Mouse (Mus musculus) liver, embryonic 15.5 days (tissue): ENCODE results near the gene Sbf1. TPM values are rescaled to one million over a fixed set of nuclear protein-coding genes. Genes with fewer than 3 reads are reported as not detected.

Experiments used
- ATAC-seq: fragments of 200-750 bp; cut with Nextera tagmentation; 2 replicates; pipeline ENCODE4 v1.8.0; 2017; ENCODE audit warnings: moderate number of reproducible peaks, mild to moderate bottlenecking, moderate library complexity; ENCODE audit not compliant: insufficient read depth
- H3K27ac ChIP-seq: fragments of 300-500 bp; sonication (generic); replicated peaks from 2 replicates; pipeline ENCODE4 v1.5.1; 2015; ENCODE audit warnings: mild to moderate bottlenecking, inconsistent platforms
- H3K27me3 ChIP-seq: fragments of 300-500 bp; sonication (generic); 2 replicates; pipeline ENCODE4 v1.6.1; 2015; ENCODE audit warnings: mild to moderate bottlenecking, inconsistent platforms
- H3K36me3 ChIP-seq: fragments of 300-500 bp; sonication (generic); replicated peaks from 2 replicates; pipeline ENCODE4 v1.6.1; 2015; ENCODE audit warnings: moderate library complexity, mild to moderate bottlenecking, inconsistent platforms
- H3K4me1 ChIP-seq: fragments of 300-500 bp; sonication (generic); replicated peaks from 2 replicates; pipeline ENCODE4 v1.6.1; 2015; ENCODE audit warnings: inconsistent platforms
- H3K4me2 ChIP-seq: fragments of 300-500 bp; sonication (generic); 2 replicates; pipeline ENCODE4 v1.6.1; 2015; ENCODE audit warnings: moderate library complexity, mild to moderate bottlenecking, inconsistent platforms
- H3K4me3 ChIP-seq: fragments of 300-500 bp; sonication (generic); replicated peaks from 2 replicates; pipeline ENCODE4 v1.5.1; 2015; ENCODE audit warnings: mild to moderate bottlenecking, inconsistent platforms
- H3K9ac ChIP-seq: fragments of 300-500 bp; sonication (generic); 2 replicates; pipeline ENCODE4 v1.6.1; 2015; ENCODE audit warnings: moderate library complexity, mild to moderate bottlenecking, inconsistent platforms
- H3K9me3 ChIP-seq: fragments of 300-500 bp; sonication (generic); replicated peaks from 2 replicates; pipeline ENCODE4 v1.6.1; 2016; ENCODE audit warnings: inconsistent platforms
- WGBS: fragments of 180-500 bp; shearing (Covaris S2); methylation state at CpG from one replicate; pipeline ENCODE4 v1.1.7; 2015; ENCODE audit warnings: mixed read lengths; ENCODE audit not compliant: insufficient replicate concordance; 5-methylcytosine and 5-hydroxymethylcytosine counted together
- polyA plus RNA-seq: library from polyadenylated mRNA; unstranded; fragments of >200 nt; fragmentation: Nextera tagmentation; extraction: Ambion mirVana; gene quantifications from 2 replicates; pipeline ENCODE4 v1.2.1, GENCODE M21; 2015

Sbf1 gene
- polyA plus RNA-seq, 1 experiment from 2014 or later: 21.4 TPM

DNA sequence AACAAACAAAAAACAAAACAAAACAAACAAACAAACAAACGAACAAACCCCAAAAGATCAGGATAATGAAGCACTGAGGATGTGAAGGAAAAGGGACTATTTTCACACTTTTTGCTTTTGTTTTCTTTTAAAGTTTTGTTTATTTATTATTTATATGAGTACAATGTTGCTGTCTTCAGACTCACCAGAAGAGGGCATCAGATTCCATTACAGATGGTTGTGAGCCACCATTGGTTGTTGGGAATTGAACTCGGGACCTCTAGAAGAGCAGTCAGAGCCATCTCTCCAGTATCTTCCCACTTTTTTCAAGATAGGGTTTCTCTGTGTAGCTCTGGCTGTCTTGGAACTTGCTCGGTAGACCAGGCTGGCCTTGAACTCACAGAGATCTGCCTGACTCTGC lies 28.2 kb upstream of the Sbf1 start:
- no peak overlapping the region for H3K4me3 ChIP-seq
- no peak overlapping the region for H3K4me2 ChIP-seq
- no peaks in the 10 kb centered on the region for H3K36me3 ChIP-seq
- 59% methylated on average over 3 of the region's 3 CpGs for WGBS
- no peak overlapping the region for H3K27ac ChIP-seq
- H3K27me3 ChIP-seq: no peaks in the 10 kb centered on the region
- no peaks in the 10 kb centered on the region for H3K9me3 ChIP-seq
- no peak overlapping the region for H3K9ac ChIP-seq
- H3K4me1 ChIP-seq: no peaks in the 10 kb centered on the region
- ATAC-seq: no peak

DNA sequence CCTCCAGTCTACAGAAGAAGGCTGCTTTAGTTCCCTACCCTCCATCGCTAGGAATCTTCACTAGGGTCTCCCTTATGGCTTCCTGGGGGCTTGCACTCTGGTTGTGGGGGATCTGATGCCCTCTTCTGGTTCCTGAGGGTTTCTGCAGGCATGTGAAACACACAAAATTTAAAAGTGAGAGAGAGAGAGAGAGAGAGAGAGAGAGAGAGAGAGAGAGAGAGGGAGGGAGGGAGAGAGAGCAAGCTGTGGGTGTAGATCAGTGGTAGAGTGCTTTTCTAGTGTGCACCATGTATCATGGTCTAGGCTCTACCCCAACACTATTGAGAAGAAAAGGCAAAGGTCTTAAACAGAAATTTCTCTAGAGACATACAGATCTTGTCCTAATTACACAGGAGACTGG lies 26.6 kb upstream of the Sbf1 start:
- Histone ChIP-seq H3K9ac (no peak overlapping the region), H3K4me2 (no peak overlapping the region), H3K4me1 (no peaks in the 10 kb centered on the region), H3K27ac (no peak overlapping the region), H3K9me3 (no peaks in the 10 kb centered on the region), H3K4me3 (no peak overlapping the region), H3K36me3 (no peaks in the 10 kb centered on the region), H3K27me3 (no peaks in the 10 kb centered on the region)
- 53% methylated on average over 1 of the region's 1 CpGs for WGBS
- no peak for ATAC-seq

DNA sequence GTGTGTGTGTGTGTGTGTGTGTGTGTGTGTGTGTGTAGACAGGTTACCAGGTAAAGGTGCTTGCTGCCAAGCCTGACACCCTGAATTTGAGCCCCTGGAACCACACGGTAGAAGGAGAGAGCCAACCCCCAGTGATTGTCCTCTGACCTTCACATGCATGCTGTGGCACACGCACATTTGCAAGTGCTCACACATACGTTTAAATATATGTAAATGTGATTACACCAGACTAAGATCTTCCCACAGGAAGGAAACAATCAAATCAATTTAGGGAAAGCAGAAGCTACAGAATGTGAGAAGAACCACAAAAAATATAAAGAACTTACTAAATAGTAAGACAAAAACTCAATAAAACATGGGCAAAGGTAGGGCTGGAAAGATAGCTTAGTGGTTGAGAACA lies 25.0 kb upstream of the Sbf1 start:
- no peak for ATAC-seq
- Histone ChIP-seq H3K9ac (no peak overlapping the region), H3K4me3 (no peak overlapping the region), H3K27ac (no peak overlapping the region), H3K4me1 (no peaks in the 10 kb centered on the region), H3K9me3 (no peaks in the 10 kb centered on the region), H3K27me3 (no peaks in the 10 kb centered on the region), H3K36me3 (no peaks in the 10 kb centered on the region), H3K4me2 (no peak overlapping the region)
- WGBS: 30% methylated on average over 3 of the region's 3 CpGs

DNA sequence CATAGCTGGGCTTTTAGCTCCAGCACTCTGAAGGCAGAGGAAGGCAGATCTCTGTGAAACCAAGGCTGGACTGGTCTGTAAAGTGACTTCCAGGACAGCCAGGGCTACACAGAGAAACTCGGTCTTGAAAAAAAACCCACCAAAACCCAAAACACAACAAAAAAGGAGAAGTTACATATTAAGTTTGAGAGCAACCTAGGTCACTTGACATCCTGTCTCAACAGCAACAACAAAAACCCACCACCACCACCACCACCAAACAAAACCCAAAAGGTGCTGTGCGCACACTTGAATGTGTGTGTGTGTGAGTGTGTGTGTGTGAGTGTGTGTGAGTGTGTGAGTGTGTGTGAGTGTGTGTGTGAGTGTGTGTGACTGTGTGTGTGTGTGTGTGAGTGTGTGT lies 24.6 kb upstream of the Sbf1 start:
- no peaks in the 10 kb centered on the region for H3K27me3 ChIP-seq
- no peaks in the 10 kb centered on the region for H3K9me3 ChIP-seq
- ATAC-seq: no peak
- H3K9ac ChIP-seq: no peak overlapping the region
- no peaks in the 10 kb centered on the region for H3K4me1 ChIP-seq
- H3K36me3 ChIP-seq: no peaks in the 10 kb centered on the region
- H3K4me2 ChIP-seq: no peak overlapping the region
- WGBS: 36% methylated on average over 2 of the region's 2 CpGs
- no peak overlapping the region for H3K27ac ChIP-seq
- no peak overlapping the region for H3K4me3 ChIP-seq

DNA sequence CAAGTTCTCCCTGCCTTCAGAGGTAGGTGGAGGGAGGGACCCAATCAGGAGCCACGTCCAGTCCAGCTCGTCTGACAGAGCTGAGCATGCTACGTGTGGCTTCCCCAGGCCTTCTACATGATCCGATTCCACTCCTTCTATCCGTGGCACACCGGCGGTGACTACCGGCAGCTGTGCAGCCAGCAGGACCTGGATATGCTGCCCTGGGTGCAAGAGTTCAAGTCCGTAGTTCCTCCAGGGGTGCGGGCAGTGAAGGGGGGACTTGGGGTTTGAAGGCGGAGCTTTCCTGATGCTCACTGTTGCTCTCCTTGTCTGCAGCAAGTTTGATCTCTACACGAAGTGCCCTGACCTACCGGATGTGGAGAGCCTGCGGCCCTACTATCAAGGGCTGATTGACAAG lies 21.3 kb upstream of the Sbf1 start:
- Histone ChIP-seq H3K36me3 (no peaks in the 10 kb centered on the region), H3K4me3 (no peak overlapping the region), H3K4me1 (no peaks in the 10 kb centered on the region), H3K9ac (no peak overlapping the region), H3K4me2 (no peak overlapping the region), H3K9me3 (no peaks in the 10 kb centered on the region), H3K27ac (no peak overlapping the region), H3K27me3 (no peaks in the 10 kb centered on the region)
- 71% methylated on average over 14 of the region's 14 CpGs for WGBS
- ATAC-seq: no peak

DNA sequence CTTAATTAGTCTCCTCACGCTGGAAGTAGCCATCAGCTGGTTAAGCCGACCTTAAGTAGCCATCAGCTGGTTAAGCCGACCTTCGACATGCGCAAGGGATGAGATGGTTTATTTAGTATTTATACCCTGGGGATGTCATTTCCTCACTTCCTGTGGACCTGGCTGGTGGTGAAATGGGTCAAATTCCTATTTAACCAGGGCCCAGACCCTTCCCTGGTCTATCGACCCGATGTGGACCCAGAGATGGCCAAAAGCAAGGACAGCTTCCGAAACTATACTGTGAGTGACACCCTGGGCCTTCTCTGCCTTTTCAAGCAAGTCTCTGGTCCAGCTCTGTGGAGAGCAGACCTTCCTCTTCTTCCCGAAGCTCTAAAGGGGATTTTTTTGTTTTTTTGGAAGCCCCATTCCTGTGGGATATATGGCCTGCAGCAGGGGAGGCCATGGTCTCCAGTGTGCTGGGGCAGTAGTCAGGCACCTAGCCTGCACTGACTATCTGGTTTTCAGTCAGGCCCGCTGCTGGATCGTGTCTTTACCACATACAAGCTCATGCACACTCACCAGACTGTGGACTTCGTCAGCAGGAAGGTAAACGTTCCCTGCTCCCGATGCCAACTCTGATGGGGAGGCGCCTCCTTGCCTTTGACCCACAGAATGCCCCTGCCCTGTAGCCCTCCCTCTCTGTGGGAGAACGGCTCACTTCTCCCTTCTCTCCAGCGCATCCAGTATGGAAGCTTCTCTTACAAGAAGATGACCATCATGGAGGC lies 19.8 kb upstream of the Sbf1 start:
- 70% methylated on average over 17 of the region's 17 CpGs for WGBS
- Histone ChIP-seq H3K27me3 (no peaks in the 10 kb centered on the region), H3K9me3 (no peaks in the 10 kb centered on the region), H3K9ac (no peak overlapping the region), H3K36me3 (no peaks in the 10 kb centered on the region), H3K4me3 (no peak overlapping the region), H3K4me2 (peak overlapping the region; percentile 23; the same call in 1 of the 2 replicates), H3K27ac (no peak overlapping the region), H3K4me1 (no peaks in the 10 kb centered on the region)
- no peak for ATAC-seq

DNA sequence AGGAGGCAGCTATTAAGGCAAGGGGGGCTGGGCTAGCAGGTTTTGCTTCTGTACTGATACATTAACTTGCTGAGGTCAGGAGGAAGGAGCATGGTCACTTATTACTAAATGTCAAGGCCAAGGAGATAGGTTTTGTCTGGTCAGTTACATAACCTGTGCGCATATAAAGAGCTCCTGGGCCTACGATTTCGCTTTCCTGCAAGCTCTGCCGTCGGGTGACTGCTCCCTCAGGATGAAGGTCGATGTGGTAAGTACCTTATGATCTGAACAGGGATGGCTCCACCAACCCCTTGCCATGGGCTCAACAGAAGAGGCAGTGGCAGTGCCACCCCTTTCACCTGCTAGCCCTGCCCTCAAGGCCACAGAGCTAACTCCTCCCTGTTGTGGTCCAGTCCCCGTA lies 19.2 kb upstream of the Sbf1 start, which contains the start of gene Miox:
Miox (plus strand) TSS at position 128 of the 400 bp plus-strand sequence.
- Histone ChIP-seq H3K9ac (no peak within 1 kb of the TSS), H3K9me3 (no peaks in the 10 kb centered on the region), H3K36me3 (no peaks in the 10 kb centered on the region), H3K4me2 (peak within 1 kb of the TSS; percentile 23; the same call in 1 of the 2 replicates), H3K4me1 (no peaks in the 10 kb centered on the region), H3K27me3 (no peaks in the 10 kb centered on the region), H3K27ac (no peak within 1 kb of the TSS), H3K4me3 (no peak within 1 kb of the TSS)
- ATAC-seq: no peak
- 76% methylated on average over 7 of the region's 7 CpGs for WGBS

DNA sequence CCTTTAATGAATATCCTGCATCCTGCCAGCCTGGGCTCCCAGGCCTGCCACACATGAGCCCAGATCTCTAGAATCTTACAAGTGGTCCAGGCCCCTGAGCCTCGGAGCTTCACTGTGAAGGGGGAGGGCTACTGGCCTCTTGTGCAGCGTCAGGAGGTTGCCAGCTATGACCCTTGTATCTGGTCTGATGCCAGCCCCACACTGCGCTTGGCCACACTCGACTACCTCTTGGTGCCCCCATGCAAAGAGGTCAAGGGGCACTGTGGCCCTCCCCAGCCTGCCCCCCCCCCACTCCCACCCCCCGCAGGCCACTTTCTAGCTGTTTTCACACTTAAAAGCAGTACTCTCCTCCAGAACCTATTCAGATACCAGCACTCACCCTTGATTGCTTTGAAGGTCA lies 11.3 kb upstream of the Sbf1 start:
- Histone ChIP-seq H3K9ac (no peak overlapping the region), H3K27ac (no peak overlapping the region), H3K9me3 (no peaks in the 10 kb centered on the region), H3K36me3 (no peaks in the 10 kb centered on the region), H3K27me3 (peaks cover 39% of the 10 kb centered on the region), H3K4me2 (no peak overlapping the region), H3K4me1 (peaks cover 19% of the 10 kb centered on the region), H3K4me3 (no peak overlapping the region)
- 54% methylated on average over 5 of the region's 5 CpGs for WGBS
- ATAC-seq: no peak

DNA sequence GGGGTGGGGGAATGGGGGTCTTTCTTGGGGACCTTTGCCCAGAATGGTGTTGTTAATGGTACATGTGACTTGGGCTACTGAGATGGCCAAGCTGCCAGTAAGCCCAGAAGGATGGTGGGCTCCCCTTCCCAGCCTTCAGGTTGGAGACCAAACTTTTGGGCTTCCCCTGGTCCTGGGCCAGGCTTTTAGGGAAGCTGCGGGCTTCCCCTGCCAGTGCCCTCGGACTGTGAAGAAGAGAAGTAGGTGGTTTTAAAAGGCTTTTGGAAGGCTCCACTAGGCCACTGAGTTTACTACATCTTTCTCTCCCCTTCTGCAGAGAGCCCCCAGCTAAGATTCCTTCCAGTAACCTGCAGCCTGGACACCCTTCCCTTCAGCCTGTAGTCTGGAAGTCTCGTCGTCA lies 8.5 kb upstream of the Sbf1 start:
- no peak for ATAC-seq
- H3K27ac ChIP-seq: no peak overlapping the region
- peaks cover 30% of the 10 kb centered on the region for H3K4me1 ChIP-seq
- no peaks in the 10 kb centered on the region for H3K36me3 ChIP-seq
- peaks cover 46% of the 10 kb centered on the region for H3K27me3 ChIP-seq
- peak overlapping the region; percentile 52 for H3K4me3 ChIP-seq
- H3K9me3 ChIP-seq: no peaks in the 10 kb centered on the region
- WGBS: 52% methylated on average over 4 of the region's 4 CpGs
- H3K9ac ChIP-seq: no peak overlapping the region
- H3K4me2 ChIP-seq: peak overlapping the region; percentile 65

DNA sequence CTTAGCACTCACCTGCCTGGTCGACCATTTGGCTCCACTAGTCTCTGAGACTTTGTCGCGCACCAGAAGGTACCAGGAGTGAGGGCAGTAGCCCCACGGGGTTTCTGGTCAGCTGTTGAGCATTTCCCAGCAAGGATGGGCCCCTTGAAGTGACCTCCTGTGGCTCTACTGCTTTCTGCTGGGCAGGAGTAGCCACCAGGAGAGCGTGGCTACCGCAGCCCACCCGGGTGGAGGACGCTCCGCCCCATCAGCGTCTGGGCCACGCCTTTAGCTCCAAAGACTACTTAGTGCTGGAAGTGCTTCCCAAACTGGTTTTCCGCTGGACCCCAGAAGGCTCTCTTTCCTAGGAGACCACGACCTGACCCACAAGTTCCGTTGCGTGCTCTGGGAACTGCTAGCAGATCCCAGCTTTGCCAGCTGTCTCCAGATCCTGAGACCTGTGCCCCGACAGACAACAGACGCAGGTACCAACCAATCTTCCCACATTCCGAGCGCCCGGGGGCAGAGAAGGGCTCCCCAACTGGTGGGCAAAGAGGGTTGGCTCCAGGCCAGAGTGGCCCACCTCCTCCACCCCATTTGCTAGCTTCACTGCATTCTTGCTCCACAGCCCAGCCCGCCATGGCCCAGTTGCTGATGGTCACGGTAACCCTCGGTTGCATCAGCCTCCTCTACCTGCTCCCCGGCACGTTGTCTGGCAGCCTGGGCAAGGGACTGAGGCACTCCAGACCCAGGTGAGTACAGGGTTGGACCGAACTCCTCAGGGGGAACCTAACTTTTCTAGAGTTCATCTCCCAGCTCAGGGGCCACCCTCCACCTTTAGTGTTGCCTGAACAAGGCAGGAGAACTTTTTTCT lies 7.8 kb upstream of the Sbf1 start, which contains the start of gene Adm2:
Adm2 (plus strand) TSS at position 51 of the 853 bp plus-strand sequence.
- Histone ChIP-seq H3K4me2 (peak within 1 kb of the TSS; percentile 65), H3K9me3 (no peaks in the 10 kb centered on the region), H3K4me3 (peak within 1 kb of the TSS; percentile 52), H3K27me3 (peaks cover 49% of the 10 kb centered on the region), H3K27ac (no peak within 1 kb of the TSS), H3K9ac (peak within 1 kb of the TSS; percentile 48), H3K4me1 (peaks cover 30% of the 10 kb centered on the region), H3K36me3 (no peaks in the 10 kb centered on the region)
- ATAC-seq: no peak
- 12% methylated on average over 26 of the region's 26 CpGs for WGBS

DNA sequence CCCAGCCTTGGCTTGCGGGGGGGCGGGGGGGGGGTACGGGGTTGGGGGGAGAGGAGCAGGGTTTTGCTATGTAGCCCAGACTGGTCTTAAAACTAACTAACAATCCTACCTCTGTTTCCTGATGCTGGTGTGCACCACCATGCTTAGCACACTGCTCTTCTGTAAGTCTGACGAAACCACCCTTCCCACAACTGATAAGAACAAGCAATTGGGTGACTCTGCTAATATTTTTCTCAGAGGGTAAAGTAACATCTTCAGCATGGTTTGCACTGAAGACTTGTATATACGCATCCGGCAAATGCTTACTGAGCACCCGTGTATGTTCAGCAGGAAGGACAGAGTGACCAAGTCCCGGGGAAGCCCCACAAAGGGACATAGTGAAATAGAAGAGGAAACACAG lies 6.2 kb upstream of the Sbf1 start:
- H3K4me3 ChIP-seq: no peak overlapping the region
- WGBS: 20% methylated on average over 8 of the region's 8 CpGs
- no peak for ATAC-seq
- H3K9ac ChIP-seq: no peak overlapping the region
- peak overlapping the region; percentile 24; the same call in 1 of the 2 replicates for H3K4me2 ChIP-seq
- no peaks in the 10 kb centered on the region for H3K9me3 ChIP-seq
- peaks cover 31% of the 10 kb centered on the region for H3K4me1 ChIP-seq
- peaks cover 45% of the 10 kb centered on the region for H3K27me3 ChIP-seq
- no peak overlapping the region for H3K27ac ChIP-seq
- no peaks in the 10 kb centered on the region for H3K36me3 ChIP-seq
